Mouse (Mus musculus) midbrain, embryonic 10.5 days (tissue): Measurements from ENCODE around the gene Scaf1. TPM values are rescaled to one million over a fixed set of nuclear protein-coding genes. Genes with fewer than 3 reads are reported as not detected.

Experiments used
- DNase-seq: peaks from one replicate; pipeline ENCODE4 v3.0.0-alpha.2; 2017; ENCODE audit warnings: low spot score
- H3K27ac ChIP-seq: fragments of 300-500 bp; sonication (generic); replicated peaks from 2 replicates; pipeline ENCODE4 v1.5.1; 2016; ENCODE audit warnings: mild to moderate bottlenecking
- H3K27me3 ChIP-seq: fragments of 300-500 bp; sonication (generic); 2 replicates; pipeline ENCODE4 v1.6.1; 2016; ENCODE audit warnings: low read depth, mild to moderate bottlenecking; ENCODE audit not compliant: poor library complexity, severe bottlenecking
- H3K36me3 ChIP-seq: fragments of 300-500 bp; sonication (generic); 2 replicates; pipeline ENCODE4 v1.6.1; 2016; ENCODE audit warnings: mild to moderate bottlenecking, moderate library complexity
- H3K4me1 ChIP-seq: fragments of 300-500 bp; sonication (generic); 2 replicates; pipeline ENCODE4 v1.6.1; 2016
- H3K4me3 ChIP-seq: fragments of 300-500 bp; sonication (generic); 2 replicates; pipeline ENCODE4 v1.5.1; 2016; ENCODE audit warnings: mild to moderate bottlenecking, moderate library complexity
- H3K9me3 ChIP-seq: fragments of 300-500 bp; sonication (generic); replicated peaks from 2 replicates; pipeline ENCODE4 v1.6.1; 2016; ENCODE audit warnings: mild to moderate bottlenecking
- WGBS: fragments of 180-500 bp; shearing (Covaris S2); methylation state at CpG from one replicate; pipeline ENCODE4 v1.1.7; 2016; 5-methylcytosine and 5-hydroxymethylcytosine counted together
- polyA plus RNA-seq: library from polyadenylated mRNA; unstranded; fragments of >200 nt; fragmentation: Nextera tagmentation; extraction: Ambion mirVana; gene quantifications from 2 replicates; pipeline ENCODE4 v1.2.1, GENCODE M21; 2016

Gene Scaf1
- polyA plus RNA-seq, 1 experiment from 2014 or later: 39.6 TPM

GRCm38 (mm10) chr7:45006503-45006902, 9.7 kb downstream of the Scaf1 start:
- Histone ChIP-seq H3K4me3 (no peak overlapping the region), H3K4me1 (no peaks in the 10 kb centered on the region), H3K36me3 (peaks cover 100% of the 10 kb centered on the region), H3K27me3 (no peaks in the 10 kb centered on the region), H3K9me3 (no peaks in the 10 kb centered on the region), H3K27ac (no peak overlapping the region)
- WGBS: 96% methylated on average over 12 of the region's 12 CpGs
- no peak for DNase-seq

DNA sequence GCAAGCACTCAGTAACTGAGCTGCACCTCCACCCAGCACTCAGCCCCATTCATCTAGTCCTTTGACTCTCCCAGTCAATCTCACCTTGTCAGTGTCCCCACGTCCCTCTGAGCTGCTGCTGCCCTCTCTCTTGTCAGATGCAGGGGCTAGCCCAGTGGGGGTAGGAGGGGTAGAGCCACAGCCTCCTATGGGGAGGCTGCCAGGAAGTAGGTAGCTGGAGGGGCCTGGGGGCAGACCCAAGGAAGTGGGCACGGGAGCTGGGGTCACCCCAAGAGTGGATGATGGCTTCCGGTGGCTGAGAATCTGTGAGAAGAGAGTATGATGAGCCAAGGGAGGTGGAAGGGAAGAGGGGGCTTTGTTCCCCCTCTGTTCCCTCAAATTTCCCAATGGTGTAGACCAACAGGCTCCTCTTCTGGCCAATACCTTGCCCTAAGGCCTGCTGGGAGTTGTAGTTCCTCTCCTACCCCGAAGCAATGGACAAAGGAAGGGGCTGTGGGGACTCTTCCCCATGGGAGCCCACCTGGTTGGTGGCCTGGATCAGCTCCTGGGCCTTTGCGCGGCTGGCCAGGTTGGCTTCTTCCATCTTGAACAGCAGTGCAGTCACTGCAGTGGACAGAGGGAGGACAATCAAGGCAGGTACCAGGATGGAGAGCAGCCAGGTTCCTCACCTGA, 10.7 kb downstream of the Scaf1 start:
- H3K4me3 ChIP-seq: peak overlapping the region; percentile 5; the same call in 1 of the 2 replicates
- 98% methylated on average over 6 of the region's 6 CpGs for WGBS
- H3K27me3 ChIP-seq: no peaks in the 10 kb centered on the region
- no peaks in the 10 kb centered on the region for H3K4me1 ChIP-seq
- no peak for DNase-seq
- H3K27ac ChIP-seq: no peak overlapping the region
- peaks cover 100% of the 10 kb centered on the region for H3K36me3 ChIP-seq
- no peaks in the 10 kb centered on the region for H3K9me3 ChIP-seq

DNA sequence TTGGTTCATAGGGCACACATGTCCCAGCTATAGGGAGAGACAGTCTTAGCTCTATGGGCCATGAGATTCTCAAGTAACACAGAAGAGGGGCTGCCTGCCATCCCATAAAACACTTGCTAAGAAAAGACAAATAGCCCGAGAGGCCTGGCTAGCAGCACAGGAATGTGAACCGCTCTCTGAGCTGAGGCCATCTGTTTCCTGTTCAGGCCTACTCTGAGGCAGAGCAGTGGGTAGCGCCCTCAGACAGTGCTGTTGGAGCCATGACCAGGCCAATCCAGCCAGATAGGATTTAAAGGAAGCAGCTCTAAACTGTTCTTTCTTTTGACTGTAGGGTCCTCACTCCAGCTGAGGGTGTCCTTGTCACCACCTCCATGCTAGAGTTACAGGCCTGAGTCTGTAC, 11.6 kb downstream of the Scaf1 start:
- H3K27ac ChIP-seq: no peak overlapping the region
- no peaks in the 10 kb centered on the region for H3K9me3 ChIP-seq
- 84% methylated on average over 3 of the region's 3 CpGs for WGBS
- no peak for DNase-seq
- H3K4me3 ChIP-seq: no peak overlapping the region
- H3K4me1 ChIP-seq: peaks cover 6% of the 10 kb centered on the region
- H3K36me3 ChIP-seq: peaks cover 100% of the 10 kb centered on the region
- H3K27me3 ChIP-seq: no peaks in the 10 kb centered on the region

DNA sequence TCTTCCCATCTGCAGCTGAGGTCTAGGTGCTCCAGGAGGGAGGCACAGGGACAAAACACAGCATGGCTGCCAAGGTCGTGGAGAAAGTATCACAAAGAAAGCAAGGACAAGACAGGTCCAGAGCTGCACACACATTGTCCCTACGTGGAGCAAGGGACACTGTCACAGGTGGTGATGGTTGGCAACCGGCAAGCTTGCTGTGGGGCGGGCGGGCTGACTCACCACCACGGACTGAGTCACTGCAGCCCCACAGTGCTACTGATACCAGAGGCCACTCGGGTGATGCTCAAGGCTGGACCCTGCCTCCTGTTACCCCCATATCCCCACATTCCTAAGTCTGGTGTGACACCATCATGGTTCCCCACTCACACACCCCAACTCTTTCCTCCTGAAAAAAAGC, 13.7 kb downstream of the Scaf1 start:
- Histone ChIP-seq H3K36me3 (peaks cover 83% of the 10 kb centered on the region), H3K4me1 (peaks cover 24% of the 10 kb centered on the region), H3K4me3 (peak overlapping the region; percentile 22; the same call in 1 of the 2 replicates), H3K9me3 (no peaks in the 10 kb centered on the region), H3K27me3 (no peaks in the 10 kb centered on the region), H3K27ac (no peak overlapping the region)
- no peak for DNase-seq
- 94% methylated on average over 7 of the region's 7 CpGs for WGBS

DNA sequence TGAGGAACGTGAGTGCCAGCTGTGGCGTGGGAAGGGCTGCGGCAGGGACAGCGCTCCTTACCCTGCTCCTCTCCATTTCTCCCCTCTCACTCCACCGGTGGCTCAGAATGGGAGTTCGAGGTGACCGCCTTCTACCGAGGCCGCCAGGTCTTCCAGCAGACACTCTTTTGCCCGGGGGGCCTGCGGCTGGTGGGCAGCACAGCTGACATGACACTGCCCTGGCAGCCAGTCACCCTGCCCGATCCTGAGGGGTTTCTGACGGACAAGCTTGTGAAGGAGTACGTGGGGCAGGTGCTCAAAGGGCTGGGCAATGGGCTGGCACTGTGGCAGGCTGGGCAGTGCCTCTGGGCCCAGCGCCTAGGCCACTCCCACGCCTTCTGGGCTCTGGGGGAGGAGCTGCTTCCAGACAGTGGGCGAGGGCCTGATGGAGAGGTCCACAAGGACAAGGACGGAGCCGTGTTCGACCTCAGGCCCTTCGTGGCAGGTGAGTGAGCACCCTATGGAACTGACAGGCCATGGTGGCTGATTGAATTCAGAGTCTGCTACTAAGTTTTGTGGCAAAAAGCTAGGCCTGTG, 15.5 kb downstream of the Scaf1 start:
- no peak for DNase-seq
- WGBS: 91% methylated on average over 21 of the region's 21 CpGs
- Histone ChIP-seq H3K9me3 (no peaks in the 10 kb centered on the region), H3K36me3 (peaks cover 74% of the 10 kb centered on the region), H3K27ac (no peak overlapping the region), H3K27me3 (no peaks in the 10 kb centered on the region), H3K4me3 (0 out of 2 replicates have a peak overlapping the region, but pooled peaks have one; percentile 0), H3K4me1 (peaks cover 38% of the 10 kb centered on the region)

GRCm38 (mm10) chr7:44999753-45000152, 16.4 kb downstream of the Scaf1 start:
- H3K4me1 ChIP-seq: peaks cover 41% of the 10 kb centered on the region

DNA sequence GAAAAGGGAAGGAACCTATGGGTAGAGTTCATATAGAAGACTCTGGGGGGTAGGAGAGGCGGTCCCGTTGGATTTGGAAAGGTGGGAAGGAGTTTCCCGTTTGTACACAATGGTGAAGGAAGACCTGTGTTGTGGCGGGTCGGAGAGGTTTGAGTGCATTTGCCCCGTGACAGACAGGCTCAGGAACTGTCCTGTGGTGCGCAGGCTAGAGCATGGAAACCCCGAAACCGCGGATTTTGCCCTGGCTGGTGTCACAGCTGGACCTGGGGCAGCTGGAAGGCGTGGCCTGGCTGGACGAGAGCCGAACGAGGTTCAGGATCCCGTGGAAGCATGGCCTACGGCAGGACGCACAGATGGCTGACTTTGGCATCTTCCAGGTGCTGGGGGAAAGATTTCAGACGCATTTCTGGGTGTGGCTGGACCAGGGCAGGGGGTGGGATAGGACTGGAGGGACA, 17.6 kb downstream of the Scaf1 start, which contains the start of gene Bcl2l12:
Gene Bcl2l12, minus strand, starts transcription at position 212 of the 455 bp plus-strand sequence.
- Histone ChIP-seq H3K4me3 (peak within 1 kb of the TSS; percentile 73), H3K9me3 (no peaks in the 10 kb centered on the region), H3K27ac (peak within 1 kb of the TSS; percentile 95), H3K27me3 (no peaks in the 10 kb centered on the region), H3K36me3 (peaks cover 74% of the 10 kb centered on the region), H3K4me1 (peaks cover 41% of the 10 kb centered on the region)
- peak; percentile 61 for DNase-seq
- WGBS: 6% methylated on average over 18 of the region's 18 CpGs

More at GRCm38 (mm10) chr7:44999753-45000152, 16.4 kb downstream of the Scaf1 start:
- Histone ChIP-seq H3K27me3 (no peaks in the 10 kb centered on the region), H3K27ac (no peak overlapping the region), H3K9me3 (no peaks in the 10 kb centered on the region), H3K4me3 (peak overlapping the region; percentile 20; the same call in 1 of the 2 replicates), H3K36me3 (peaks cover 74% of the 10 kb centered on the region)
- WGBS: 85% methylated on average over 11 of the region's 11 CpGs
- no peak for DNase-seq

DNA sequence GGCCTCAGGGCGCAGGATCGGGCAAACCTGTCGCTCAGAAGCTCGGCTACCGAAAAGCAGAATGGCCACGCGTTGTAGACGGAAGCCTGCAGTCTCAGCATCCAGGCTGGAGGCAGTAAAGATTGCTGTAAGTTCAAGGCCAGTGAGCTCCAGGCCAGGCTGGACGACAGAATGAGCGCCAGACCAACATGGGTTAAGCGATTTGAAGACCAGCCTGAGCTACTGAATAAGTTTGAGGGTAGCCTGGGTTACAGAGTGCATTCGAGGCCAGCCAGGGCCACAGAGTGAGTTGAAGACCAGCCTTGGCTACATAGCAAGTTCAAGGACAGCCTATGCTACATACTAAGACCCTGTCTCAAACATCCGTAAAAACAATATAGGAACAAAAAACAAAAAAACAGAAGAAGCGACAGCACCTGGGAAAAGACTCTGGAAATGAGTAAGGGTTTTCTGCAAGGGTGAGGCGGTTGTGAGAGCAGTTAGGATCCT, 18.2 kb downstream of the Scaf1 start:
- DNase-seq: no peak
- Histone ChIP-seq H3K27me3 (no peaks in the 10 kb centered on the region), H3K36me3 (peaks cover 74% of the 10 kb centered on the region), H3K27ac (peak overlapping the region; percentile 95), H3K4me3 (peak overlapping the region; percentile 73), H3K9me3 (no peaks in the 10 kb centered on the region), H3K4me1 (peaks cover 41% of the 10 kb centered on the region)
- WGBS: 4% methylated on average over 15 of the region's 15 CpGs

DNA sequence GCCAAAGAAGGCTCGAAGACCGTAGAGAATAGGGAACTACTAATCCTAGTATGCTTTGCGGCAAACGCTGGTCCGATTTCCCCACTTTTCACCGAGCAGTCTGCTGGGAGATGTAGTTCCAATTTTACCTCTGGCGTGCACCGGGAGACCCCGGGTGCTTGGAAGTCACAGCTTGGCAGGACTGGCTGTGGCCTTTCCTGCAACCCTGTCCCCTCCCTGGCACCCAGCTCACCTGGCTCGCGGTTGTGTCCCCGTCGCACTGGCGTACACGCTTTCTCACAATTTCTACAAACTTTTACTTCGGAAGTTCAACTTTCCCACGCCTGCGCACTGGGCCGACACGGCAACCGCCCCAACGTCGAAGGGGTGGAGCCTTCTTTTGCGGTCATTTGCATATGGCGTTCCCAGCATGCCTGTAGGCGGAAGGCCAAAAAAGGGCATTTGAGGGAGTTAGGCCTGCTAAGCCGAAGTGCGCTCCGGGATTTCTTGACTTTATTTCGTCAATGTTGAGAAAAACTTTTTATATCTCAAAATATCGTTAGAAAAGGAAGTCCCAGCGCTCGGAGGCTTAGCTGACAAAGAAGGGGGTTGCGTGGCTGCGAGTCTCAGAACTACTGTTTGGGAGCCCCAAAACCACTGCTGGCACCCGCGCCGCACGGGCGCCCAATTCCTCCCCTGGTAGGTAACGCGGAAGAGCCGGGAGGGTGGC, 18.8 kb downstream of the Scaf1 start, which contains the start of gene Irf3:
Gene Irf3, plus strand, starts transcription at position 418 of the 709 bp plus-strand sequence.
- Histone ChIP-seq H3K27me3 (no peaks in the 10 kb centered on the region), H3K4me1 (peaks cover 41% of the 10 kb centered on the region), H3K27ac (peak within 1 kb of the TSS; percentile 95), H3K9me3 (no peaks in the 10 kb centered on the region), H3K36me3 (peaks cover 74% of the 10 kb centered on the region), H3K4me3 (peak within 1 kb of the TSS; percentile 73)
- under 1% methylated on average over 43 of the region's 43 CpGs for WGBS
- DNase-seq: peak; percentile 95

DNA sequence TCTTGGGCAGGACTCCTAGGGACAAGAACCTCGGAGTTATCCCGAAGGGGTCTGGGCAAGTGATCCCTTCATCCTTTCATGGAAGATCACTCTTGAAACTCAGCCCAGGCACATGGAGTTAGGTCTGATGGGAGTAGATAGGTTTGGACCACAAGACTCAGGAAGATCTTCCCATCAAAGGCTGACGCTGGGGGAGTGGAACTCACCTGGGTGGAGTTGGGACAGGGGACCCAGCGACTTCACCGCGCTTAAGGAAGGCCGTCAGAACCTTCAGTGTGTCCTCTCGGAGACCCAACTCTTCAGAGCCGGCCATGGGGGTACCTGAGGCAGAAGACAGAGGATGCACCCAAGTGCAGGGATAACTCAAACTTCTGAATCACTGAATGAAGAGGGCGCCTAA, 19.5 kb downstream of the Scaf1 start:
- no peak for DNase-seq
- Histone ChIP-seq H3K9me3 (no peaks in the 10 kb centered on the region), H3K4me1 (peaks cover 41% of the 10 kb centered on the region), H3K36me3 (peaks cover 74% of the 10 kb centered on the region), H3K27ac (peak overlapping the region; percentile 95), H3K4me3 (peak overlapping the region; percentile 73), H3K27me3 (no peaks in the 10 kb centered on the region)
- WGBS: 19% methylated on average over 10 of the region's 10 CpGs

DNA sequence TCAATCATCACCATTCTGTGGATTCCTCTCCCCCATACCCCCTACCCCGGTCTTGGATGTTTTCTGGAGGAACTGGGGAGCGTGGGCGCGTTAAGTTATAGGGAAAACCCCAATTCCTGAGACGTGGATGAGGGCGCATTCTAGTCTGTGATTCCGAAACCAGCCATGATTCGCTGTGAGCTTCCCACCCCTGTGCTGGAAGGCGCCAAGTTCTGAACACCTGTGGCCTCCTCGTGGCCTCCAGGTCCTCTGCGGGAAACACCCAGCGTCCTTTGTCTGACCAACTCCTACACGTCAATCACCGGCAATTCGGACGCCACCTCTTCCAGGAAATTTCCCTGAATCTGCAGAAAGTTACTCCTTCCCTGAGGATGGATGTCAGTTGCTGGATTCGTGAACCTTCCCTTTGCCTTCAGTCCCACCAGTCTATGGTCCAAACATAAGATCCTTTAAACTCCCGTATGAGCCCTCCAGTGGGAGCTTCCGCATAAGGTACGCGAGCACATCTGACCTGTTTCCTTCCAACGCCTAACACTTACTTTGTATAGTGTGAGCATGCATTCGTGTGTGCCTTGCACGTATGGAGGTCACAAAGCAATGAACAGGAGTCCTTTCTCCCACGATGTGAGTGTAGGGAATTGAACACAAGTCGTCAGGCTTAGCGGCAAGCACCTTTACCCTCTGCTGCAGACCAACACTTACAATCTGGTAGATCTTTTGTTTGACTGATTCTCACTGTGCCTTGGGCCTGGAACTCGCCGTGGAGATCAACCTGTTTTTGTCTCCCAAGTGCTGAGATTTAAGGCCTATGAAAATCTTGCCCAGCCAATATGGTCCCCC, 29.1 kb downstream of the Scaf1 start:
- Histone ChIP-seq H3K27me3 (no peaks in the 10 kb centered on the region), H3K4me1 (peaks cover 40% of the 10 kb centered on the region), H3K36me3 (peaks cover 65% of the 10 kb centered on the region), H3K4me3 (peak overlapping the region; percentile 95), H3K9me3 (no peaks in the 10 kb centered on the region), H3K27ac (peak overlapping the region; percentile 97)
- no peak for DNase-seq
- under 1% methylated on average over 29 of the region's 29 CpGs for WGBS
